Mouse (Mus musculus): ENCODE results near the gene Cdkn2c. TPM values are rescaled to one million over a fixed set of nuclear protein-coding genes. Genes with fewer than 3 reads are reported as not detected.

Gene Cdkn2c
- polyA plus RNA-seq, 1 experiment from 2014 or later: 18.0 TPM

DNA sequence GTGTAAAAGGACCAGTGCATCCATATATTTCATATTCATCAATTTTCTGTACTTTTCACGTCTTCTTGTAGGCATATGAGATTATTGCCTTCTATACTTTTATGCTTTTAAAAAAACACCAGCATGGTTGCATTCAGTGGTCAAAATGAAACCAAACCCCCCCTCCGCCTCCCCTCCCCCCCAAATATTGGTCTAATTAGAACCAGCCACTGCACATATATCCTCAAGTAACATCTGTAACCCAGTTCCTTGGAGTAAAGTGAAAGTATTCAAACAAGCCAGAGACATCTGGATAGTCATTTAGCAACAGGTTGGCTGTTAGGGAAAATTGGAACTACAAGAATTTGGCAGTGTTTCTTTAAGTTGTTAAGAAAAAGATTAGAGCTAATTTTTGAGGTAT is 529 bp upstream of the Cdkn2c start:
- Histone ChIP-seq H3K4me3 (peak overlapping the region; percentile 75), H3K9me3 (no peaks in the 10 kb centered on the region), H3K36me3 (no peaks in the 10 kb centered on the region), H3K4me2 (peak overlapping the region; percentile 94), H3K27me3 (peaks cover under 1% of the 10 kb centered on the region; the same call in 1 of the 2 replicates), H3K27ac (0 out of 2 replicates have a peak overlapping the region, but pooled peaks have one; percentile 99), H3K4me1 (peaks cover 16% of the 10 kb centered on the region), H3K9ac (peak overlapping the region; percentile 99)
- ATAC-seq (ENCODE audit: borderline replicate concordance, extremely low read depth, low FRiP score, low TSS enrichment): no peak
- WGBS: 52% methylated on average over 2 of the region's 2 CpGs

DNA sequence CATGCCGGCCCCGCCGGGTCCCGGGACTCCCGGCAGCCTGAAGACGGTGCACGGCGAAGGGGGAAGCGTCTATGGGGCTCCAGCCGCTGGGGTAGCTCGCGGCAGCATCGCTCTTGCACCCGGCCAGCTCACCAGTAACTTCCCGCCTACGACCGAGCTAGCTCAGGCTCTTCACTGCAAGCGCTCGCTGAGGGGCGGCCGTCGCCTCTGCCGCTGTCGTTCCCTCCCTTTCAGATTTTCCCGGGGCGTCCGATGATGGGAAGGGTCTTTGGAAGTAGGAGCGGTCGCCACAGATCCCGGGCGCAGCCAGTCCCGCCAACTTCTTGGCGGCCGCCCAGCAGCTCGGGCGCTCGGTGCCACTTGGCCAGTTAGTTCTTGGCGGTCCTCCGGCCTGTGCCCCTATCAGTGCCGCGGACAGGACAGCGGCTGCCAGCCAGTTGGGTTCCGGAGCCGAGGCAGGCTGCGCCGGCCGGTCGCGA is 968 bp downstream of the Cdkn2c start:
- H3K36me3 ChIP-seq: no peaks in the 10 kb centered on the region
- peak overlapping the region; percentile 91 for H3K27ac ChIP-seq
- peak overlapping the region; percentile 99 for H3K9ac ChIP-seq
- H3K4me2 ChIP-seq: peak overlapping the region; percentile 94
- H3K27me3 ChIP-seq: peaks cover 12% of the 10 kb centered on the region
- H3K4me3 ChIP-seq: peak overlapping the region; percentile 75
- peaks cover 16% of the 10 kb centered on the region for H3K4me1 ChIP-seq
- under 1% methylated on average over 48 of the region's 49 CpGs for WGBS
- H3K9me3 ChIP-seq: no peaks in the 10 kb centered on the region
- peak; percentile 55 for ATAC-seq (ENCODE audit: borderline replicate concordance, extremely low read depth, low FRiP score, low TSS enrichment)

DNA sequence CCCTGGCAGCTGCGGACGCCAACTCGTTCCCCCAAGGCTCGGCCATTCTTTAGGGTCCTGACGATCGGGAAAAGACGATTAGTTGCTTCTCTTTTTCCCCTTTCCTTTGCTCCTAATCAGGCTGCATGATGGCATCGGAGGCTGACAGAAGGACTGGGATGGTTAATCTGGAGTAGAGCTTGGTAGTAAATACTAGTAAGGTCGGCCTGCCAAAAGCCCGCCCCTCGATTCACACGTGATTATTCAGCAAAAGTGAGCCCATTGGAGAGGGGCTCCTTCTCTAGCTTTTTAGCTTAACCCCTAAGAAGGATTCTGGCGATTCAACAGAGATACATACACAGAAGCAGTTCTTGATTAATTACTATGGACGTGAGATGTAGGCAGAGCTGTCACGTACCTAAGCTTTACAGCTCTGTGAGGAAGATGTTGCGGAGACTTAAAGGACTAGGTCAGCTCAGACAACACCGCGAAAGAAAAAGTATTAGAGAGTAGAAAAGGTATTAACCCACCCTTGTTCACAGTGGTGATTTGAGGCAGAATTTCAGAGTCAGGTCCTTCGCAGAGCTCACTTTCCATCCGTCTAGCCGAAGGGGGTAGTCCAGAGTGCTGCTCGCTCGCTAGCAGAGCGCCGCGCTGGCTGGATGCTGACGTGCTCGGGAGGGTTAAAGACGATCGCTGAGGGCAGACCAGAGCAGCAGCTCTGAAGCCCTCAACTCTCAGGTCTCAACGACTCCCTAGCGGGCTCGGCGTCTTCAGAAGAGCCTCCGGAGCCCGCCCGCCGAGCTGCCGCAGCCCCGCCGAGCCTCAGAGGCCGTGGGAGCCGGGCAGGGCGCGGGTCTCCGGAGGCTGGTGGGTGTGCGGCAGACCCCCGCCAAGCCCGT is 1.6 kb downstream of the Cdkn2c start:
- Histone ChIP-seq H3K27ac (peak overlapping the region; percentile 91), H3K4me1 (peaks cover 16% of the 10 kb centered on the region), H3K27me3 (peaks cover 17% of the 10 kb centered on the region), H3K36me3 (no peaks in the 10 kb centered on the region), H3K4me3 (peak overlapping the region; percentile 75), H3K9me3 (no peaks in the 10 kb centered on the region), H3K4me2 (peak overlapping the region; percentile 94), H3K9ac (peak overlapping the region; percentile 99)
- peak; percentile 53 for ATAC-seq (ENCODE audit: borderline replicate concordance, extremely low read depth, low FRiP score, low TSS enrichment)
- WGBS: under 1% methylated on average over 49 of the region's 49 CpGs

DNA sequence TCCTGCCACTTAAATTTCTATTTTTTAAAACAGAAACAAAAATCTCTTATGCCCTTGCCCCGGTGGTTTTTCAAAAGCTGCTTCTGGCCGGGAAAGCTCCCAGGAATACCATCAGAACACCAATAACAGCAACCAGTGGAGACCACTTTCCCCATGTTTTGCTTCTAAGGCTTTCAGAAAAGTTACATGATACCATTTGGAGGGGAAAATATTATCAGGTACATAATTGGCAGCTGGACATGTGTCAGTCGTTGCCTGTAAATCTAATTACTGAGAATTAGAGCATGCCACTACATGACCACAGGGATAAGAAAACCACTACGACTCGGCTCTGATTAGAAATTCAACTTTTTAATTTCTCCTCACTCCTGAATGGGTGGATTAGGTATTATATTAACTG is 2.9 kb downstream of the Cdkn2c start:
- peaks cover 16% of the 10 kb centered on the region for H3K4me1 ChIP-seq
- H3K9me3 ChIP-seq: no peaks in the 10 kb centered on the region
- peaks cover 27% of the 10 kb centered on the region for H3K27me3 ChIP-seq
- 19% methylated on average over 5 of the region's 5 CpGs for WGBS
- peak overlapping the region; percentile 94 for H3K4me2 ChIP-seq
- no peaks in the 10 kb centered on the region for H3K36me3 ChIP-seq
- peak overlapping the region; percentile 75 for H3K4me3 ChIP-seq
- no peak for ATAC-seq (ENCODE audit: borderline replicate concordance, extremely low read depth, low FRiP score, low TSS enrichment)
- H3K27ac ChIP-seq: no peak overlapping the region
- H3K9ac ChIP-seq: no peak overlapping the region

DNA sequence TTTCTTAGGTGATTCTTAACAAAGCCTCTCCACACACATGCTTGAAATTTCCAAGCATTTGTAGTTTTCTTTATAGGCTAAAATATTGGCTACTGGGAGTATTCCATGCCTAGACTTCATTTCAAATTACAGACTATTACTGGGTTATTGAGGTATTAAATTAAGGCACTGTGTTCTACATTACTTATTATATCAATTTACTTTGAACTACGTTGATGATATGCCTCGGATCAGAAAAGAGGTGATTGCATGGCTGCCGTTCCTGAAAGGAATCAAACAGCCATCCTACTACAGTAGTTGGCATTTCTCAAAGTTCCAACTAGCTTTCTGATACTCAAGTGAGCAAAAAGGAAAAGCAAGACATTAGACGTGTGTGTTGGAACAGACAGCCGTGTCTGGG is 4.7 kb downstream of the Cdkn2c start:
- whole genome bisulfite sequencing: 31% methylated on average over 5 of the region's 5 CpGs
- no peak overlapping the region for H3K4me2 ChIP-seq
- no peaks in the 10 kb centered on the region for H3K36me3 ChIP-seq
- no peak for ATAC-seq (ENCODE audit: borderline replicate concordance, extremely low read depth, low FRiP score, low TSS enrichment)
- H3K27ac ChIP-seq: no peak overlapping the region
- no peak overlapping the region for H3K4me3 ChIP-seq
- H3K27me3 ChIP-seq: peaks cover 45% of the 10 kb centered on the region
- H3K4me1 ChIP-seq: peaks cover 20% of the 10 kb centered on the region
- no peaks in the 10 kb centered on the region for H3K9me3 ChIP-seq
- no peak overlapping the region for H3K9ac ChIP-seq

DNA sequence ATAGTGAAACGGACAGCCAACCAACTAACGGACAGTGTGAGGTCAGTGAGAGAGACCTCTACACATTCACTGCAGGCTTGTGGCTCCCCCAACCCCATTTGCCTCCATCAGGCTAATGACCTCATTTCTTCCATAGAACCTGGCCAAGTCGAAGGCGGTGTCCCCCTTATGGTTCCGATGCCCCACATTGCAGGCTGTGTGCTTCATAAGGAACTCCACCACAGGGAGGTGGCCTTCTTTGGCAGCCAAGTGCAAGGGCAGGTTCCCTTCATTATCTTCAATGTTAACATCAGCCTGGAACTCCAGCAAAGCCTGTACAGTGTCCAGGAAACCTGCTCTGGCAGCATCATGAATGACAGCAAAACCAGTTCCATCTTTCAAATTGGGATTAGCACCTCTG is 5.8 kb downstream of the Cdkn2c start:
- ATAC-seq (ENCODE audit: borderline replicate concordance, extremely low read depth, low FRiP score, low TSS enrichment): no peak
- Histone ChIP-seq H3K27ac (no peak overlapping the region), H3K36me3 (no peaks in the 10 kb centered on the region), H3K27me3 (peaks cover 54% of the 10 kb centered on the region), H3K9me3 (no peaks in the 10 kb centered on the region), H3K9ac (no peak overlapping the region), H3K4me3 (no peak overlapping the region), H3K4me2 (no peak overlapping the region), H3K4me1 (peaks cover 23% of the 10 kb centered on the region)
- WGBS: 43% methylated on average over 5 of the region's 5 CpGs

DNA sequence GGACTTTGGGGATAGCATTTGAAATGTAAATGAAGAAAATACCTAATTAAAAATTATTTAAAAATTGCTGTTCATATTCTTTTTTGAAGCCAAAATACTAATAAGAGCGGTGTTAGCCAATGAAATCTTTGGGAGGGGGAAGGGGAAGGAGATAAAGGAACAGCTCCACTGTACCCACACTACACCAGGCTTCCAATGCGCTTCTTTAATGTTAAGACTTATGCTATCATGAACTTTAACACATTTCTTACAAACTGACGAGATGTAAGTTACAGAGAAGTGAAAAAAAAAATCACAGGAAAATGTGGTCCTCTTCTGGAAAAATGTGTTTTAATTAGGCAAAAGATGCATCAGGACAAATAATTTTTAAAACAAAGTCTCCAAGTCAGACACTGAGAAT is 6.4 kb downstream of the Cdkn2c start:
- no peak for ATAC-seq (ENCODE audit: borderline replicate concordance, extremely low read depth, low FRiP score, low TSS enrichment)
- Histone ChIP-seq H3K4me3 (no peak overlapping the region), H3K27ac (no peak overlapping the region), H3K36me3 (no peaks in the 10 kb centered on the region), H3K9ac (no peak overlapping the region), H3K27me3 (peaks cover 59% of the 10 kb centered on the region), H3K9me3 (no peaks in the 10 kb centered on the region), H3K4me2 (no peak overlapping the region), H3K4me1 (peaks cover 23% of the 10 kb centered on the region)
- WGBS: 50% methylated on average over 3 of the region's 3 CpGs

DNA sequence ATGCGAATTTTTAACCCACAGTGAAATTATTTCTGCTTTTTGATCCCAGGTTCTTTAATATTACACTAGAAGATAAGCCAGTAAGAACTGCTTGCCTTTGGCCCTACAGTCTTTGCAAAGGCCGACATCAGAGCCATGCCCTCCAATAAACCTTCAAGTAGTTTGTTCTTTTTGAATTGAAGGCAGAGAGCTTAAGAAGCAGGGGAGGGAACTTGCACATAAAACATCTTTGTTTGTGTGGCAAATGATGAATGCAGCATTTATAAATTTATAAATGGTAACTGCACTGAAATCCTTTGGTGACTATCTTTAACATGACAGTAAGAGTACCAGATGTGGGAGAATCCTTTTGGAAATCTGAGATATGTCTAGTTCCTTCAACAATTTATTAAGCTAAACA is 7.4 kb downstream of the Cdkn2c start:
- peaks cover 17% of the 10 kb centered on the region for H3K4me1 ChIP-seq
- H3K4me2 ChIP-seq: no peak overlapping the region
- H3K9ac ChIP-seq: no peak overlapping the region
- peaks cover 68% of the 10 kb centered on the region for H3K27me3 ChIP-seq
- WGBS: 39% methylated on average over 2 of the region's 2 CpGs
- H3K36me3 ChIP-seq: no peaks in the 10 kb centered on the region
- H3K9me3 ChIP-seq: no peaks in the 10 kb centered on the region
- ATAC-seq (ENCODE audit: borderline replicate concordance, extremely low read depth, low FRiP score, low TSS enrichment): no peak
- H3K27ac ChIP-seq: no peak overlapping the region
- no peak overlapping the region for H3K4me3 ChIP-seq

DNA sequence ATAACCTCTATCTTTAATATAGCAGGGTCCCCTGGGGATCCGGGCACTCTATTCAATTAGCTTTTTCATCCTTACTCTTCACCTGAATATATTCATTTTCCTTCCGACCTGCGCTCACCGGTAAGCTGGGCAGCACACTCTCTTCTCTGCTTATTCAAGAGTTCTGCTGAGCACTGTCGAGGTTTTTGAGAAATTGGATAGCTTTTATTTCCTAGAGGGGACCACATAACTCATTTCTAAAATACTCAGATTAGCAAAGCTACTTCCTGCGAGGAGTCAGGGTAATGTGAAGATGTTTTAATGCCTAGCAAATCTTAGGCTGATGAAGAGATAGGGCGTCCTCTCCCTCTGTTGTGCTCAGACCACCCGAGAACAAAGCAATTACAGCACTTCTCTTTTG is 8.2 kb downstream of the Cdkn2c start:
- ATAC-seq (ENCODE audit: borderline replicate concordance, extremely low read depth, low FRiP score, low TSS enrichment): no peak

DNA sequence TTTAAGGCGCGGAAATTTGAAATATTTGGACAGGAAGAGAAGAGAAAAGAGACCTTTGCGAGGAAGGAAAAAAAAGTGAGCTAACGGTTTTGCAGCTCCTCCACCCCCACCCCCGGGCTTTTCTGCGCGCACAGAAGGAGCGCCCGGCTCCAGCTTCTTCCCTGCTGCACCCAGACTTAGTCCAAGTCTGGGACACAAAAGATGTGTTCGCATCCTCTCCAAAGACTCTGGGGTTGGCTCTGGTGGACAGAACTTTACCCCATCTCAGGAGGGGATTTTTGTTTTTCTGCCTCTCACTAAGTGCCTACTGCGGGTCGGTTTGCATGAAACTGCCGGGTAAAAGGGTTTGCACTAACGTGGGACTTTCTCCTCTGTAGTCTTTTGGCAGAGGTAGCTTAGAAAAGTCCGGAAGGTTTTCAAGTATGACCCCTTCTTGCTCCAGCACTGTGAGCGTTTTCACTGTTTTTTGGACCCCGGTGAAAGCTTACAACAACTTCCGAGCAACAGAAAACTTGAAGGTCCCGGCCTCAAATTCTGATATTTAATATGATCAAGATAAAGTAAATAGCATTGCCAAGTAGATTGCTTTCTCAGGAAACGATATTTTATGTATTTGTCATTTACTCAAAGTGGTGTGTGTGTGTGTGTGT is 9.0 kb downstream of the Cdkn2c start:
- peaks cover 13% of the 10 kb centered on the region for H3K4me1 ChIP-seq
- 3% methylated on average over 20 of the region's 20 CpGs for WGBS
- H3K4me3 ChIP-seq: peak overlapping the region; percentile 42
- H3K36me3 ChIP-seq: no peaks in the 10 kb centered on the region
- H3K27me3 ChIP-seq: peaks cover 75% of the 10 kb centered on the region
- H3K9me3 ChIP-seq: no peaks in the 10 kb centered on the region
- H3K4me2 ChIP-seq: peak overlapping the region; percentile 83
- no peak overlapping the region for H3K27ac ChIP-seq
- ATAC-seq (ENCODE audit: borderline replicate concordance, extremely low read depth, low FRiP score, low TSS enrichment): peak; percentile 39; the same call in 1 of the 2 replicates
- H3K9ac ChIP-seq: no peak overlapping the region

More for the DNA sequence above, 8.2 kb downstream of the Cdkn2c start:
- no peak overlapping the region for H3K4me3 ChIP-seq
- H3K36me3 ChIP-seq: no peaks in the 10 kb centered on the region
- H3K27ac ChIP-seq: no peak overlapping the region
- peaks cover 71% of the 10 kb centered on the region for H3K27me3 ChIP-seq
- H3K4me2 ChIP-seq: no peak overlapping the region
- H3K9ac ChIP-seq: no peak overlapping the region
- H3K4me1 ChIP-seq: peaks cover 13% of the 10 kb centered on the region
- 15% methylated on average over 8 of the region's 8 CpGs for WGBS
- no peaks in the 10 kb centered on the region for H3K9me3 ChIP-seq

DNA sequence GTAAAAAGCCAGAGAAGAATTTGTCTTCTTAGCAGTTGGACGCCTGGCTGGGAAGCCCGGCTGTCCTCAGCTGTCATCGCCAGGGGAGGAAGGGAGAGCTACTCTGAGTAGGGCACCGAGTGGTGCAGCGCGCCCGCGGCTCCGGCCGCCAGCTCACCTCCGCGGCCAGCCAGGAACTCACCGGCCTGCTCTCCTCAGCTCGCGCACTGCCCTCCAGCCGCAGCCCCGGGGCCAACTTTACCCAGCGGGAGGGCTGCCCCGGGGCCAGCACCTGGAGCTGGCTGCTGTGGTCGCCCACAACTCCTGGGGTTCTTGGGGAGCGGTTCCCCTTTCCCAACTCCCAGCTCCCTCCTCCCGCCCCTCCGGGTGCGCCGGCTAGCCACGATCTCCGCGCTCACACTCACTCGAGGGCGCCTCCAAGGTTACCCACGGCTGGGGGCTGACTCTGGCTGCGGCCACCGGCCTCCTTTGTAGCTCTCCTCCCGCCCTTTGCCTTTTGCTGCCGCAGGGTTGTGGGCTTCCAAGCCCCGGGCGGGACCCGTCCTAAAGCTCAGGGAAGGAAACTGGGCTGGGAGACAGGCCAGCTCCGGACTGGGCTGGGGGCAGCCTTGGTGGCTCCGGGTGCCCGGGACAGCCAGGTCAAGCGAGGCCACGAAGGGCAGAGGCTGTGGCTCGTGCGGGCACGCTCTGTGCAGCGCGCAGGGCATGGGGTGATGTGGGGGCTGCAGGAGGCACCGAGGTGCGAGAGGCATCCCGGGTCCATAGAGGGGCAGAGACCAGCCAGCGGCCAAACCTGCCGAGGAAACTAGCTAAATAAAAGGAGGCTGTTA is 9.8 kb downstream of the Cdkn2c start:
- Histone ChIP-seq H3K9ac (peak overlapping the region; percentile 28; the same call in 1 of the 2 replicates), H3K27ac (no peak overlapping the region), H3K27me3 (peaks cover 72% of the 10 kb centered on the region), H3K4me1 (peaks cover 13% of the 10 kb centered on the region), H3K4me2 (peak overlapping the region; percentile 83), H3K36me3 (no peaks in the 10 kb centered on the region), H3K9me3 (no peaks in the 10 kb centered on the region), H3K4me3 (peak overlapping the region; percentile 42)
- WGBS: under 1% methylated on average over 52 of the region's 53 CpGs
- ATAC-seq (ENCODE audit: borderline replicate concordance, extremely low read depth, low FRiP score, low TSS enrichment): peak; percentile 74; the same call in 1 of the 2 replicates
